Mouse (Mus musculus): Measurements from ENCODE around the gene Sptlc3.

The Sptlc3 gene

GRCm38 (mm10) chr2:139493836-139494235 is at the start of gene Sptlc3:
TSS of gene Sptlc3 (plus strand) at chr2:139493913.
- no peak for DNase-seq (ENCODE audit: low spot score in 2 of 2)

GRCm38 (mm10) chr2:139467726-139468125 is 26.0 kb upstream of the Sptlc3 start:
- no peak for DNase-seq (ENCODE audit: low spot score in 2 of 2)

GRCm38 (mm10) chr2:139488708-139489107 is 5.0 kb upstream of the Sptlc3 start:
- no peak for DNase-seq (ENCODE audit: low spot score in 2 of 2)

- no peak for DNase-seq (ENCODE audit: low spot score in 2 of 2)
These were observed 916 bp downstream of the Sptlc3 start for GRCm38 (mm10) chr2:139494629-139495028.

- DNase-seq (ENCODE audit: low spot score in 2 of 2) = no peak
These were observed 68.3 kb downstream of the Sptlc3 start for GRCm38 (mm10) chr2:139561966-139562505.

- DNase-seq (ENCODE audit: low spot score in 2 of 2) = no peak
These were observed 85.6 kb downstream of the Sptlc3 start for GRCm38 (mm10) chr2:139579280-139579679.

DNA sequence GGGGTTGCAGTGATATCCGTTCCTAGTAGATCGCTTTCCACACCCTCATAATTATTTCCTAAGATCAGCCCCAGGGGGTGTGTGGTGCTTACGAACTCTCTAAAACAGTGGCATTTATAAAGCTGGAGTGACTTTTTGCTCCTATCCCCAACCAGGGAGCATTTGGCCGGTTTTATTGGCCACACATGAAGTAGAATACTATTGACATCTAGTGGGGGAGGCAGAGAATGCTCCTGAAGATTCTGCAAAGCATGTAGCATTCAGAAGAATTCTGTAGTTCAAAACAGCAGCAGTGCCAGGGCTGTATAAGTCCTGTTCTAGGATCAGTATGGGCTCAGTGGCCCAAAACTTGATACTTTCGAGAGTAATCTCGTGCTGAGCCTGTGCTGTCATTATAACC is 89.1 kb downstream of the Sptlc3 start:
- no peak for DNase-seq (ENCODE audit: low spot score in 2 of 2)

- no peak for DNase-seq (ENCODE audit: low spot score in 2 of 2)
These were observed 94.0 kb downstream of the Sptlc3 start for GRCm38 (mm10) chr2:139587660-139588200.

DNA sequence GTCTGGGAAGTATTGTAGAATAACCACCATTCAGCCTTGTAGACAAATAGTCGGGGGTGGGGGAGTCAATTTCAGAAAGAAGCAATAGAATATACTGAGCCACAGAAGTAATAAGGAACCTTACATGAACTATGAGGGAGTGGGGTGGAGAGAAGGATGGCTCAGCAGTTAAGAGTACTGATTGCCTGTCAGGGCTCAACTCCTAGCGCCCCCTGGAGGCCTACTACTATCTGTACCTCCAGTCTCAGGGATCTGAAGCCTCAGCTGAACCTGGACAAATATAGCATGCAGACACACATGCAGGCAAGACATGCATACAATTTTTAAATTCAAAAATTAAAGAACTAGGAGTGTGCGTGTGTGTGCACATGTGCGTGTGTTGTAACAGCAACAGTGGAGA is 96.2 kb downstream of the Sptlc3 start:
- DNase-seq (ENCODE audit: low spot score in 2 of 2) = no peak

DNA sequence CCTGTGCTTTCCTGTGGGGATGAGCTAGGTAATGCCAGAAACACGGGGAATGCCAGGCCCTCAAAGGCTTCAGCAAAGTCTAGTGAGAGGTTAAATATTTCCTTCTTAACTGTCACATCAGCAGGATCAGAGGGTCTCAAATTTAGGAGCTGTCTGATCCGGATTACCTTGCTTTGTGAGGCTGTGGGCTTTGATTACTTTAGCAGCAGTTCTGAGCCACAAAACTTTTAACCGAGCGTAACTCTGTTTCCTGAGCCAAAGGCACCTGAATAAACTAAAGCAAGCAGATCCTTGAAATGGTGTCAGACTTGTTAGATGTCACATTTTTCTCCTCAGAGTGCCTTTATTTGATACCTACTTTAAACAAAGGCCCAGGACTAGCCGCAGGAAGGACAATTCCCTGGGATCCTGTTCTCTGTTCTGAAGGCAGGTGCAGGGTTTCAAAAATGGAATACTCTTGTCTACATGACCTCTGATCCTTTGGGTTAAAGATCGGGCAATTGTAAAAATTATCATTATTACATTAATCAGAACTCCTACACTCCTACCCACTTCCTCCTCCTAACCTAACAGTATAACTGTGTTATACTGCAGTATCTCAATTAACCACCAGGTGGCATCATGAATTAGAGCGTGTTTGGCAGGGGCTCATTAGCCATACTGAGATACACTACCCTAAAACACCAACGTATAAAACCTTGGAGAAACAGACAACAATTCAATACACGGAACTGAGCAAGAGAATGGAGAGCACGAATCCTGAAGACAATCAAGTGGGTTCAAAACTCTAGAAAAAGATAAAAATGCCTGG is 97.4 kb downstream of the Sptlc3 start:
- no peak for DNase-seq (ENCODE audit: low spot score in 2 of 2)

DNA sequence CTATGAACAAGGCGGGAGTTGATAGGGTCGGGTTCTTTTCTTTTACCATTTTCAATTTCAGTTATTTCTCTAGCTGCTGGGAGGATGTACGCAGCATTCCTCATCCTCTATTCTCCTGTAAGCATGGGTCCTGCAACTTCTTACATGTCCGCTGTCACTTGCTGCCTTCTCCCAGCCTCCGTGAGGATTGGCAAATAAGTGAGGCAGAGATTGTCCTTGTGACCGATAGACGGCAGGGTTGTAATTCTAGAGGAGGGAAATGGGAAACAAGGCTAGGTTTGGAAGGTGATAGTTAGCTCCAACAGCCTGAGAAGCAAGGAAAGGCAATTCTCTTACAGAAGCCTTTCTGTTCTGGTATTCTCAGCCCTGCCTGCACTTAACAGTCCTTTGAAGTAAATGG is 98.4 kb downstream of the Sptlc3 start:
- DNase-seq (ENCODE audit: low spot score in 2 of 2) = no peak

GRCm38 (mm10) chr2:139597229-139597628 is 103.5 kb downstream of the Sptlc3 start:
- no peak for DNase-seq (ENCODE audit: low spot score in 2 of 2)

GRCm38 (mm10) chr2:139601543-139602194 is 108.0 kb downstream of the Sptlc3 start:
- no peak for DNase-seq (ENCODE audit: low spot score in 2 of 2)

DNA sequence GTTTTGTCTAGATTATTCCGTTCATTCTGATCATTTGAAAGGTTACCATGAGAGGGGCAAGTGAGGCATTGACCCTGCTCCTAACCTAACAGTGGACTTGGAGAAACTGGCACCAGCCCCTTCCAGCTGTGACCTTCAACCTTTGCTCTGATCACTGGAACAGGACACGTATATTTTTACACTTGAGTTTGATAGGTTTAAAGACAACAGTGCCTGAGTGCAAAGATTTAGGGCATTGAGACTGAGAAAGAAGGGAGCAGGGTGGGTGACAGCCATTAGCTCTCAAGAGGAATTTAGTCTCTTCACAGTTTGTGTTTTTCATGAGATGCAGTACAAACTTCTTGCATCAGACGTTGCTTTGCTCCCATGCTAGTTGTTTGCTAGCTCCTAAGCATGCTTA is 114.5 kb downstream of the Sptlc3 start:
- DNase-seq (ENCODE audit: low spot score in 2 of 2) = no peak

- DNase-seq (ENCODE audit: low spot score in 2 of 2) = no peak
These were observed 115.1 kb downstream of the Sptlc3 start for GRCm38 (mm10) chr2:139608810-139609209.

GRCm38 (mm10) chr2:139609231-139609630 is 115.5 kb downstream of the Sptlc3 start:
- DNase-seq (ENCODE audit: low spot score in 2 of 2) = no peak

DNA sequence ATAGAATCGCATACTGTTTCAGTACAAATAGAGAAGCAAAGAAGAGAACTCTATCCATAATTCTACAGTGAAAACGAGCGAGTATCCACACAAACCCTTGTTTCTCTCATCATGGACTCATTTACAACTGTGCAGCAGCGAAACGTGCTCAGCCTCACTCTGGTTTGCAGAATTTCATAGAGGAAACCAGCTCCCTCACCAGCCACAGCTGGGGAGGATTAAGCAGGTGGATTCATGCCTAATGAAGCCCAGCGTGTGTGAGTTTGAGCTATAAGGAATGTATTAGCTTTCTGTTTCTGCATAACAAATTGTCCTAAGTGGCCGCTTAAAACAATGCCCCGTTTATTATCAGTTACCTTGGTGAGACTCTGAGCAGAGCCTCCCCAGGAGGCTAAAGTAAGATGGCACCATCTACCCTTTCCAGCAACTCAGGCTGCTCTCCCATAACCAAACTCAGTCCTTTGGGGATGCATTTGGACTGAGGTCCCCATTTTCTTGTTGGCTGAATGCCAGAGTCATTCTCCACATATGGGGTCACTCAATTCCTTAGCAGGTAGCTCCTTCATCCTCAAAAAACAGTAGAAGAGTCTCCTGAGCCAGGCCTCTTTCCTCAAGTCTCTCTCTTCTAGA is 116.1 kb downstream of the Sptlc3 start:
- DNase-seq (ENCODE audit: low spot score in 2 of 2) = no peak

DNA sequence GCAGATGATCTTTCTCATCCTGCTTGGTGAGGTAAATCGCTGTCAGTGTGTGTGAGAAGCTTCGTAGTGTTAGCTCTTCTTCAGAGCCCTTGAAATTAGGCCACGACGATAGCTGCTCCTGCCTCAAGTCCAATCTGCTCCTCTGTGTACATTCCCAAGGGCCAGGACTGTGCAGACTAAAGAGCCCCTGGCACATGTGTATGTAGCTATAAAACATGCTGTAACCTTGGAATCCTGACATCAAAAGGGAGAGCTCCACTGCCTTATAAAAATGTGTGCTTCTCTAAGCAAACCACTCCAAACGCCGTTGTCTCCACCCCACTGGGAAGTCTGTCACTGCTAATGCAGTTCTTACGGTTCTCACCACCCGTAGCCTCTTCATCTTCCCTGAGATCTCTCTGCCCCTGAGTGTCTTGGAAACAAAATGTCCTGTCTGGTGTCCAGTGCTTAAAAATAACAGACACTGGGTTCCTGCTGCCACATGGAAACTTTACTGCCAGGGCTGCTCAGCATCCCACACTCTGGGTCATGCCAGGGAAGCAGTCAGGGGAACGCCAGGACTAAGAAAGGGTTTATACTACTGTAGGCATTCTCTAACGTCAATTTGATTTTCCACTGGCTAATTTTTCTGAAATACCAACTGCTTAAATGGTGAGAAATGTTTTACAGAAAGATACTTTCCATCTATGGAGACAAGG is 118.8 kb downstream of the Sptlc3 start:
- no peak for DNase-seq (ENCODE audit: low spot score in 2 of 2)

- DNase-seq (ENCODE audit: low spot score in 2 of 2) = no peak
These were observed 132.8 kb downstream of the Sptlc3 start for GRCm38 (mm10) chr2:139626496-139626895.

DNA sequence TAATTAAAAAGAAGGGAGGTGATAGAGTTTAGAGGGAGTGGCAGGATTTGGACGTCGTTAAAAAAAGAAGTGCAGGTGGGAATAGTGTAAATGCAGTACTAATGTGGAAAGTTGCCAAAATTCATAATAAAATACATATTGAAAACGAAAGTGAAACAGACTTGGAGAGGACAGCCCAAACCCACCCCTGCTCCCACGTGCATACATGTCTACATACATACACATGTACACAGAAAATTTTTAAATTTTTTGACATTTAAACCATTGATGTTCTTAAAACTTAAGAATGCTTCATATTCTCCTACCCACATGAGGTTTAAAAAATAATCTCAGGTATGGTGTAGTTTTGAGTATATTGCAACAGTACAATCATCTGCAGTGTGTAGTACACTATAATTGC is 135.0 kb downstream of the Sptlc3 start:
- no peak for DNase-seq (ENCODE audit: low spot score in 2 of 2)

DNA sequence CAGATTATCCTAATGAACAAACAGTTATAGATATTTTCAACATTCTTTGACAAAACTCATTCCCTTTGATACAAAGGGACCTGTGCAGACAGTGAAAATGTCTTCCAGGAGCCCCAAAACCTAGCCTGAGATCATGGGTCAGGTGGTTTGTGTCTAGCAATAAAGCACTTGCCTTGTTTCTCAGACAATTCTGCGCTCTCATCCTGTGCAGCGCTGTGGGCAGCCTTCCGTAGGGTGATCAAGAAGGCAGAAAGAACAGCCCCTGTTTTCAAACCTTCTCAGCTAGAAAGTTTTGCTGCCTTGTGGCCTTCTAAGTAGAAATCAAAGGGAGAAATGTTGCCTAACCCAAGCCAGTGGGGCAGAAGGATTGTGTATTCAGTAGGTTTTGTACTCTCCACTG is 135.9 kb downstream of the Sptlc3 start:
- DNase-seq (ENCODE audit: low spot score in 2 of 2) = no peak

DNA sequence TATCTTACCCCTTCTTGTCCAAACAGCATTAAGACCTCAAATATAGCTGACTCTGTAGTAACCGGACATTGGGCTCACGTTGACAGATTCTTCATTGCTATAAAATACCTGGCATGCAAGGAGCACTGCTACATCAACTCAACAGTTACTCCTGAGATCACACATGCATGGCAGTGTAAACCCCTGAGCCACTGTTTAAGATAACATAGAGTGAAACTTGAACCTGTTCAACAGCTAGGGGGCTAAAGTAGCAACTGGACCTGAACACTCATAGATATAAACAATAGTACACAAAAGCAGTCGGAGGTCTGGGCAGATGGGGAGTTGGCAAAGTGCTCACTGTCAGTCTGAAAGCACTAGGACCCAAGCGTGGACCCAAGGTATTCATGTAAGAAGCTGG is 140.8 kb downstream of the Sptlc3 start:
- DNase-seq (ENCODE audit: low spot score in 2 of 2) = no peak
